Mouse (Mus musculus) mouse embryonic stem cell (cell line): ENCODE measurements at regions not wholly inside any gene's neighbourhood (a gene's known extent, or its start where the extent isn't known, plus 50 kb on each side); places are given as distances from the start of the nearest gene placed in this dataset.

Experiments used
- in situ Hi-C, 2 experiments: fragments of 300-500 bp; cut with MboI; formaldehyde crosslinking; loops; 1 replicate in 1 of 2; 3 replicates in 1 of 2; pipeline ENCODE4 v1.14.3; 2019 to 2020; ENCODE audit warnings: low sequenced_read_pairs in 2 of 2, low pct_unique_long_range_greater_than_20kb in 1 of 2, mixed read lengths in 1 of 2; ENCODE audit not compliant: unreplicated experiment in 1 of 2

DNA sequence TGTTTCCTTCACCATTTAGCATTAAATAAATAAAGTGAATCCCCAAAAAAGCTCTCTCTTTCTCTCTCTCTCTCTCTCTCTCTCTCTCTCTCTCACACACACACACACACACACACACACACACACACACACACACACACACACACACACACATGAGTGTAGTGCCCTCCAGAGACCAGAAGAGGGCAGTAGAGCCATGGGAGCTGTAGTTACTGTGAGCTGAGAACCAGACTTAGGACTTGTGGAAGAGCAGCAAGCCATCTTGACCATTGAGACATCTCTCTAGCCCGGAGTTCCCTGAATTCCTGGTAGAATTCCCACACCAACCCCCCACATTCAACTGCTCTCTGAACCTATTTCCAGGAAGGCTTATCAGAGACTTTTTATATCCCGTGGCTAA, 190.3 kb downstream of the Rplp1 start:
- in situ Hi-C loops: loop anchor here in 1 of 2 experiments (10.0 to 25.0 kb wide), 2 partner anchors 171 to 687 kb away; no protein-coding TSS in a partner anchor

DNA sequence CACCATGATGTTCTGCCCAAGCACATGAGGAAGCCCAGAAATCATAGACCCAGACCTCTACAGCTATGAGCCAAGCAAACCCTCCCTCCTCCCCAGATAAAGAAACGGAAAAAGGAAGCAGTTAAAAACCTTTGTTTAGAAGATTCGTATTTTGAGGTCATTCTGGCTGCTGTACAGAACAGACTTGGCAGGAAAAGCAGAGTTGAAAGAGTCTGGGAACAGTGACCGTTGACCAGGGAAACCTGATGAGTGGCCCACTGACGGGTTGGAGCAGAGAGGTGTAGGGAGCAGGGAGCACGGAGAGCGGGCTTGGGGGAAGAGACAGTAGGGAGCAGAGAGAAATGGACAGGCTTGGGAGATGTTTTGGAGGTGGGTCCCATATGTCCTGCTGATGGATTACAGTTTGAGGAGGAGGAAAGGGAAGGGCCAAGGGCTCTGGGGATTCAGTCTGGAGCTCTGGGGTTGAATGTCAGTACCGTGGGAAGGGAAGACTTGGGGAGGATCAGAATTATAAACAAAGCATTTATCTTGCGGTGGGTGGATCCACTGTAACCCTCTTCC, 191.2 kb downstream of the Rplp1 start:
- in situ Hi-C loops: loop anchor here in 1 of 2 experiments (10.0 to 25.0 kb wide), 2 partner anchors 172 to 686 kb away; no protein-coding TSS in a partner anchor

DNA sequence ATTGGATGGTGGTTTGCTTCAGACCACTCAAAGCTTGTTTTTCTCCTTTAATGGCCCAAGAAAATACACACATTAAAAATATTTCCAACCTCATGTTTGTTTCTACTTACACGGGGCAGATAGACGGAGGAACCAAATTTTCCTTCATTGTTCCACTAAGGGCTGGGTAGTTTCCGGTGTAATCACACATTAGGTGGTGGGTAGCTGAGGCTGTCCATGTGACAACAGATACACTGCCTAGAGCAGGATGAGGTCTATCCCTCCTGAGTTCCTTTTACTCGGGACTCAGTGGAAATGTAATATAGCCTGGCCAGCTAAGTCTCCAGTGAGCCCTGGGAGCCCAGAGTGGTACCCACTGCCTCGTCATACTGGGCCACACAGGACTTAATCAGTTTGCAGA, 192.5 kb downstream of the Rplp1 start:
- in situ Hi-C loops: loop anchor here in 1 of 2 experiments (10.0 to 25.0 kb wide), 2 partner anchors 173 to 685 kb away; no protein-coding TSS in a partner anchor

DNA sequence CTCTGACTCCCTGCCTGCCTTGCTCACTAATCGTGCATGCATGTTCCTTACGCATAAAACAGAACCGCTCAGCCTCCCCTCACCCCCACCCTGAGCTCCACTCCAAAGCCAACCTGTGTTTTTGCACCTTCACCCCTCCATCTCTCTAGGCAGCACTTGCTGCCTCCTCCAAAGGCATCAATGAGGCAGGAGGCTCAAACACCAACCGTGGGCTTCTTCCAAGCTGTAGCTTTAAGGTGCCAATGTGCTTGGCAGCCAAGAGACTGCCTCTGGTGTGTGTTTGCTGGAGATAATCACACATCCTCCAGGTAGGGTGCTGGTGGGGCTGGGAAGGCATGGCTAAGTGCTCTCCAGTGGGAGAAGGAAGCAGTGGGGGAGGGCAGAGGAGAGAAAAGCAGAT, 193.3 kb downstream of the Rplp1 start:
- in situ Hi-C loops: loop anchor here in 1 of 2 experiments (10.0 to 25.0 kb wide), 2 partner anchors 174 to 684 kb away; no protein-coding TSS in a partner anchor

DNA sequence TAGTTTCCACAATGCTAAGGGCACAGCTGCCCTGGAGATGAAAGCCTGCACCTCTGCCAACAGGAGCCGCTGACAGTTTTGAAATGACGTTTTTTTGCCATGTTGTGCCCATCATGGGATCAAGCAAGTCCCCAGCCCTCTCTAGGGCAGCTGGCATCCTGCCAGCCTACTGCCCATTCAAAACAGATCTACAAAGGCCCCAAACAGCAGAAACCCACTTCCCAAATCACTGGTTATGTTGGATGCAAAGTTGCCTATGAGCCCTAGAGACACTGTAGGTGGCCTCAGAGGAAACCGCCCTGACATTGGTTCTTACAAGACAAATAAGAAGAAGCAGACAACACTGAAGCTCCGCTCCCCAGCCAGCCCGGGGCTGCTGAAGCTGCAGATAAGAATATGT, 194.1 kb downstream of the Rplp1 start:
- in situ Hi-C loops: loop anchor here in 1 of 2 experiments (10.0 to 25.0 kb wide), 2 partner anchors 175 to 683 kb away; no protein-coding TSS in a partner anchor

DNA sequence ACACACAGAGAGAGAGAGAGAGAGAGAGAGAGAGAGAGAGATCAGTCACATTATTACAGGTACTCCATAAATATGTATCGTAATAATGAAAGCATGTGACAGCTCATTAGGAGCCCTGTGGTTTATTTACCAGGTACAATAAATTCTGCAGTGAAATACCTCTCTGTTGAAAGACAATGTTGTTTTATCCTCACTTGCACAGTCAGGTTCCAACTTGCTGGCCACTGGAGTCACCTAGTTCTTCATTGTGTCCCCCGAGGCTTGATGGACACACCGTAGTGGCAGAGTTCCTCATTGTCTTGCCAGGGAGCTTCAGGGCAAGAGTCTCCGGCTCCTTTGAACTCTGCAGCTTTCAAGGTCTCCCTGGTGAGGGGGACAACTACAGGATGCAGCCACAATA, 197.6 kb downstream of the Rplp1 start:
- in situ Hi-C loops: loop anchor here (10.0 to 25.0 kb wide), 2 partner anchors 178 to 679 kb away; no protein-coding TSS in a partner anchor

DNA sequence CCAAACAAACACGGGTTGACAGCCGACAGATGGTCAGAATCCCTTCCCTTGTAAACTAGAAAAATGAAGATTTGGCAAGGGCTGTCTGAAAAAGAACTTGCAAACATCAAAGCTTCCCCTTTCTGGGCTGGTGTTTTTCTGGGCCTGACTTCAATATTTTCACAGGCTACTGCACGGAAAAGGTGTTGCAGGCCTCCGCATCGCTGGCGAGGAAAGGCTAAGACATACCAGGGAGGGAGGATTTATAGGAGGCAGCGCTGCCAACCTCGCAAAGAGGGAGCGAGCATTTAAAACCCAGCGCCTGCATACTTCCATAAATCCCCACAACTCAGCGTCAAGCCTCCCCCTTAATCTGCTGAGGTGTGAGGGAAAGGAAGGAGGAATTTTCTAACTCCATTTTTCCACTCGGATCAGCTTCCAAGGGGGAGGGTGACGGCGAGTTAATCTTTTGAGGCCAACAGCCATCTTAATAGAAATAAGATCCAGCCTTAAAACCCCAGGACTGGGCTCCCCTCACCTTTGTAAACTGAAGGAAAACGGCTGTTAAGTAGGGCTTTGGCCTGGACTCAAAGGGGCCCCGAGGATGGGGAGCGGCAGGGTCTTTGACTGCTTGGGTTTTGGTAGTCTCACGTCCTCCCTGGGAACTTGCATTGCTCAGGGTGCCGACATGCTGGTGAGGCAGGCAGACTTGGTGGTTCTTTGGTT, 199.9 kb downstream of the Rplp1 start:
- in situ Hi-C loops: loop anchor here (10.0 to 25.0 kb wide), 2 partner anchors 180 to 677 kb away; no protein-coding TSS in a partner anchor

DNA sequence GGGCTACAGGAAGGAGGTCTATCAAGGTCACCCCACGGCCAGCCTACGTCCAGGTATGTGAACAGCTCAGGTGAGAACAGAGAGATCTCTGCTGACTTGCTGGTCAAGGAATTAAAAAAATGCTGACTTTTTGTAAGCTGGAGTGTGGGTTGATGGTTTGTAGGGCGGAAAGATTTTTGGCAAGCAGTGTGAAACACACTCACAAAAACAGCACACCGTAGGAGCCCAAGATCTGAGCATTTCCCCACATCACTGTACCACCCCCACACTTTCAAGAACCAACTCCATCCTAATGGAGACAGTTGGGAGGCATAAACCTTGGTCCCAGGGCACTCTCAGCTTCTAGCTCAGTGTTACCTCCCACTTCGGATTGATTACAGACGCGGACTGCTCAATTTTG, 200.5 kb downstream of the Rplp1 start:
- in situ Hi-C loops: loop anchor here (10.0 to 25.0 kb wide), 2 partner anchors 181 to 677 kb away; no protein-coding TSS in a partner anchor

DNA sequence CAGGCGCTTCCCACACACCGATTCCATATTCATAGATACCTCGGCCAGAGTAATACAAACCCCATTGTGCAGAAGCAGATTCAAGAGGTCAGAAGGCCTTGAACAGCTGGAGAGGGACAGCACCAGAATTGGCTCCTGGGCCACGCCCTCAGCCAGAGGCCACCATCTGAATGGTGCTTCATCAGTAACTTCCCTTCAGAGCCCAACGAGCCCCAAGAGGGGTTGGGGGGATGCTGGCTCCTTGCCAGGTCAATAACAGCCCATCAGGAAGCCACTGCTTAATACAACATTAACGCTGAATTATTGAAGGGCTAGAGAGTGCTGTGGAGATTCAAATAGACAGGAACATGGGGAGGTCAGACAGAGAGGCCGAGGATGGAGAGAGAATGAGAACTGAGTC, 203.0 kb downstream of the Rplp1 start:
- in situ Hi-C loops: loop anchor here (10.0 to 25.0 kb wide), 2 partner anchors 184 to 674 kb away; no protein-coding TSS in a partner anchor

DNA sequence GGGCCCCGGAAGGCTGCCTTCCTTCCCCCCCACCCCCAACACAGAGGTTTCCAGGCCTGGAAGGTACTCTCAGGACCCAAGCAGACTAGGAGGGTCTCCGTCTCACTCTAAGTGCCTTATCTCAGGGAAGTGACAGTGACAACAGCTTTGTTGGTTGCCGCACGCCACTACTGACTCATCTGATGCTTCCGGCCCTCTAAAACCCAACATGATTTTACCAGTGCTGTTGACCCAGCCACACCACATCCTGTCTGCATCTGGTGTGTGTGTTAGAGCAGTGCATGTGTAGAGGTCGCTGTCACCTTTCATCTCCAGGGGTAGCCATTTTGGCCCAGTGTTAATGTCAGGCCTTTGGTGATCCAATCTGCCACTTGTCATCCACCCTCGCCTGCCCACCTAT, 206.5 kb downstream of the Rplp1 start:
- in situ Hi-C loops: loop anchor here in 1 of 2 experiments (25.0 kb wide), 1 partner anchor 671 kb away; no protein-coding TSS in a partner anchor

DNA sequence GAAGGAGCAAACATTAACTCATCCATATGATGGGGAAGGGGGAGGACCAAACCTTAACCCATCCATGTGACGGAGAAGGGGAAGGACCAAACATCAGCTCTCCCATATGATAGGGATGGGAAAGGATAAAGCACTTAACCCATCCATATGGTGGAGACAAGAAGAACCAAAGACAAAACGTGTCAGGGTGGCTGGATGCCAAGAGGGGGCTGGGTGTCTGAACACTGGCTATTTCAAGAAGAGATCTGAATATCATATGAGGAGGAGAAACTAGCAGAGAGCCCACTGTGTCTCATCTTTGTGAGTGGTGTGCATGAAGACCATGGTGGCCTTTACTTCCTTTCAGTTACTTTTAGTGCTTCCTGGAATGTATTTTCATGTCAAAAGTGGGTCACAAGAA, 207.0 kb downstream of the Rplp1 start:
- in situ Hi-C loops: loop anchor here in 1 of 2 experiments (25.0 kb wide), 1 partner anchor 670 kb away; no protein-coding TSS in a partner anchor

DNA sequence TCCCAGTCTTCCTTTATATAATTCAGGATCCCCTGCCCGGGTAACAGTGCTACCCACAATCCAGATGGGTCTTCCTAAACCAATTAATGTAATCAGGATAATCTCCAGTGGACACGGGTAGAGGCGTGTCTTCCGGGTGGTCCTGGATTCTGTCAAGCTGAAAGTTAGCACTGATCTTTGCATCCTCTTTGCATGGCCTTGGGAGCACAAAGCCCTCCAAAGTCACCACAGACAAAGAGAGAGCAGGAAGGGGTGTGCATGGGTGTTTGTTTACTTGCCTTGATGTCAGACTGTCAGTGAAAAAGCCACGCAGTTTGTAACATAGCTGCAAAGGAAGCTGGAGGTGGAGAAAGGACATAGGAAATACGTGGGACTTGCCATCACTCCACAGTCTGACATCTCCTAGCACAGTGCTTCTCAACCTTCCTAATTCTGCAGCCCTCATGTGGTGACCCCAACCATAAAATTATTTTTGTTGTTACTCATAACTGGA, 208.0 kb downstream of the Rplp1 start:
- in situ Hi-C loops: loop anchor here in 1 of 2 experiments (25.0 kb wide), 1 partner anchor 669 kb away; no protein-coding TSS in a partner anchor

DNA sequence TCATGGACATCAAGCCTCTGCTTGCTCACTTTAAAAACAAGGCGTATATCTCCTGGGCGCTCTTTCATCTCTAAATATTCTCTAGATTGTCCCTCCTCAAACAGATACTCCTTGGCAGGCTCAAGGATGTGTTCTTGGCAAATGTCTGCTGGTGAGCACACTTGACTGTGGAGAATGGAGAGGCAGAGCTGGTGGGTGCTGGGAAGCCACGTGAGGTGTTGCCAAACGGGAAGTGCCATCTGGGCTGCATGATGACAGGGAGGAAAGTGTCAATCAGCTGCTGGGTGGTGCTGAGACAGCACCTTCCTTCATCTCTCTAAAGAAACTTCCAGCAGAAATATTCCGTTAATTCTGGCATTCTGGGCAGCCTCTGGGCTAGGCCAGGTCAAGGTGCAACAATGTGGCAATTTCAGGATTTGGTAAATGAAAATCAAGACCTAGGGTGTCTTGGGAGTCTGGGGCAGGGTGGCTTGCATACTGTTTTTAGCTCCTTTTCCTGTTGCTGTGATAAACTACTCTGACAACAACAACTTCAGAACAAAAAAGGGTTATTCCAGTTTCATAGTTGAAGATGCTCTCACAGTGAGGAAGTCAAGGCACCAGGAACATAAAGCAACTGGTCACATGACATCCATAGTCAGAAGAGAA, 208.6 kb downstream of the Rplp1 start:
- in situ Hi-C loops: loop anchor here in 1 of 2 experiments (25.0 kb wide), 1 partner anchor 668 kb away; no protein-coding TSS in a partner anchor

DNA sequence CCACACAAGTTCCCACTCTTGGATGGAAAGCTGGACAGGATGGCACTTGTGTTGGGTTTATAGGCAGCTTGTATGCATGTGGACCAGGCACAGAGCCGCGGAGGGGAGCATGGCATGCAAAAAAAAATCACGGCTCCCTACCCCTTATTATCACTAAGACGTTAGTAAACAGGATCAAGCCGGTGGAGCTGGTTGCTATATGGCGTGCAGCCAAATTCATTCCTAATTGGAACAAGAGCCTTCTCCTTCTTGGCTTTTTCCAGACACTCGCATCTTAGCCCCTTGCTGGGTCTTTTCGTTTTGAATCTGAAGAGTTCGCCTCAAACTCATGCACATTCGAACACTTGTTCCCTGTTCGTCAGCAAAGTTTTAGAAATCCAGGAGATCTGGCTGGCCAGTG, 211.0 kb downstream of the Rplp1 start:
- in situ Hi-C loops: loop anchor here in 1 of 2 experiments (25.0 kb wide), 1 partner anchor 666 kb away; no protein-coding TSS in a partner anchor

DNA sequence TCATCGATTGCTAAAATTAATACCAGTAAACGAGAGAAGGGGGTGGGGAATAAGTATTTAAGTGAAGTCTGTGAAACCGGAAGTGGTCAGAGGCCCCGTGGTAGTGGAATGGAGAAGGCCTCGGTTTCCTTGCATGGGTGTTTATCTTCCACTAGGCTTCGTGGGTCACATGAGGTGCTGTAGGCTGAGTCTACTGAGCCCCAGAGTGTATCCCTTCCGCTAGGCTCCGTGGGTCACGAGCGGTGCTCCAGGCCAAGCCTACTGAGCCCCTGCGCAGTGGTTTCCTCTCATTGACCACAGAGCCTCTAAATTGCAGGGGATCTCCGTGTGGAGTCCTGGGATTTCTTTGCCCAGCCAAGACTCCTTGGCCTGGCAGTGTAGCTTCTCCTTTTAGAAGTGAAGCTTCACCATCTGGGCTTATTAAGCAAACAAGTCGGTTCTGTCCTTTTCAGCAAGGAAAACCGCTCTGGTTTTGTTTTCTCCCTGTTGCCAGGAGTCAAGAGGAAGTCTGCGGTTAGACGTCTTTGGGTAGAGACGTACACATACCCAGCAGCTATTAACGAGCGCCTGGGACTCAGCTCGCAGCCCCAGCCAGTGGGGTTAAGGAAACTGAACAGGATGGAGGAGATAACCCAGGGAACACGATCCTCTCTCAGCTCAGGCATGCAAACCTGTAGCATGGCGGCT, 211.9 kb downstream of the Rplp1 start:
- in situ Hi-C loops: loop anchor here in 1 of 2 experiments (25.0 kb wide), 1 partner anchor 665 kb away; no protein-coding TSS in a partner anchor

DNA sequence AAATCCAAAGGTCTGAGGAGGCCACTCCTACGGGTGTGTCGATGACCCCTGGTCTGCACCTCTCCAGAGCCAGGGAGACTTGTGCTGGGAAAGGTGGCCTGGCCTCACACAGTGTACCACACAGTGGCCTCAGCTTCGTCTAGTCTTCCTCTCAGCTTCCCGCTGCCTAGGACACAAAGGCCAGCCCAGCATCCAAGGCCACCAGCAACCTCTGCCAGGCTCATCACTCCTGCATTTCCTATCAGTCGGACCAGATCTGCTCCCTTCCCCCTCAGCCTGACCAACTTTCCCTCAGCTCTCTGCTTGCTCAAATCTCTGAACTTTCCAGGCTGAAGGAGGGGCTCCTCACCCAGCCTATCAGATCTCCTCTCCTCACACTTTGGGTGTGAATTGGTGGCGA, 213.8 kb downstream of the Rplp1 start:
- in situ Hi-C loops: loop anchor here in 1 of 2 experiments (25.0 kb wide), 1 partner anchor 663 kb away; no protein-coding TSS in a partner anchor

DNA sequence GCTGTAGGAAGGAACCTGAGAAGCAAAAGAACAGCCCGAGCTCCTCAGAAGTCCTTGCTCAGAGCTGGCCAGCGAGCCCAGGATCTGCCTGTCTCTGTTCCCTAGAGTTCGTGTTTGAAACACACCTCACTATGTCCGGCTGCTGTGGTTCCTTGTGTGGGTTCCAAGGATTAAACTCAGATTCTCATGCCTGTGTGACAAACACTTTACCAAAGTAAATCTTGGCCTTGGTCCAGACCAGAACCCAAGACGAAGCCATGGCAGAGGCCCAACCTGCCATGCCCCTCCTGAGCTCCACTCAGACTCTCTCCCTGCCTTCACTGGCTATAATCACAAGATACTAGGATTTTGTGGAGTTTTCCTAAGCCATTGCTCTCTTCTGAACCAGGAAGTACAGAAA, 214.7 kb downstream of the Rplp1 start:
- in situ Hi-C loops: loop anchor here in 1 of 2 experiments (25.0 kb wide), 1 partner anchor 662 kb away; no protein-coding TSS in a partner anchor

DNA sequence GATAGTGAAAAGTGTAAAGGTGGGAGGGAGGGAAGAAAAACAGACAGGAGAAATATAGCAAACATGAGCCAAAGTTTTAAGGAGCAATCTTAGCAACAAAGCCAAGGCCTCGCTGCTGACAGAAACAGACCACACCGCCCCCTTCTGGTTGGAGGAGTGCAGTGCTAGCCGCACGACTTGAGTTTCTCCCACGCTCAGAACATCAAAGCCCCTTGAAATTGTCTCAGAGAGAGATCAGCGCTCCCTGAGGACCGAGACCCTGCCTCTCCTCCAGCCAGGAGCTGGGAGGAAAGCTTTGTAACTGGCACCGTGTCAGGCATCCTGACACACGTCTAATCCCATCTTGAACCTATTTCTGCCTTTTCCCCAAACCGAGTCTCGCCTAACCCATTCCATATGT, 216.4 kb downstream of the Rplp1 start:
- in situ Hi-C loops: no loop called here
